Mouse (Mus musculus) heart, adult 11 months (tissue): ENCODE measurements around the gene Insc.
"Not testable (repeated sequence)": the region's sequence is repeated elsewhere in the genome, so short reads cannot be mapped to it uniquely, and the experiment has no call there.

Source experiments
- DNase-seq: peaks from one replicate; pipeline ENCODE4 v3.0.0; 2022

Insc gene

DNA sequence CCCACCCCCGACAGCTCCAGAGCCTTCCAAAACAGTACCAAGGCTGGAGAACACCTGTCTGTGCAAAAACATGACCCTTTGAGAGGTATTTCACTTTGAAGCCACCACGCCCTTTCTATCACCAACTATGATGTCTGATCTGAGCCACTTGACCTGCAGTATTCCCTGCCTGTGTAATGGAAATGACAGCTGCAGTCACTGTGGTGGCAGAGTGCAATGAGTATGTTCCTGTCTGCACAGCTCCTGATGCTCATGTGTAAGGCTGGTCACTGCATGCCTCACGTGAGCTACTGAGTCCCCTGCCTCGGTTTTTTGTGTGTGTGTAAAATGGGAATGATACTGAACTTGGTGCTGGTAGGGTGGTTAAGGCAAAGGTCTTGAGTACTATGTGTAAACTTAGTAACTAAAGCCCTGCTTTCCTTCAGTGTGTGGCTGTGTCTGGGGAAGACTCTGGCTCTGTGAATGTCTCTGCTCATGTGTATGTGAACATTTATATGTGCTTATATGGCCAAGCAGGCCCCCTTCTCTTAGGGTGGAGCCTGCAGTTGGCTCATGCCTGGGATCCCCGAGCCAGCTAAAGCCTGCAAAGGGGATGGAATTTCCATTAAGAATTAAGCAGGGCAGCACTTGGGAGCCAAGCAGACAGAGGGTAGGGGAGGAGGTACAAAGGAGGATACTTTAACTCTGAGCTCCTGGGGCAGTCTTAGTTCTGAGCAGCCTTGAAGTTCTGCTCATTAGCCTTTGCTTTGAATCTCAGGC, at the start of gene Insc:
TSS of gene Insc (plus strand) at position 673 of the 759 bp plus-strand sequence.
- peak; percentile 75 for DNase-seq

DNA sequence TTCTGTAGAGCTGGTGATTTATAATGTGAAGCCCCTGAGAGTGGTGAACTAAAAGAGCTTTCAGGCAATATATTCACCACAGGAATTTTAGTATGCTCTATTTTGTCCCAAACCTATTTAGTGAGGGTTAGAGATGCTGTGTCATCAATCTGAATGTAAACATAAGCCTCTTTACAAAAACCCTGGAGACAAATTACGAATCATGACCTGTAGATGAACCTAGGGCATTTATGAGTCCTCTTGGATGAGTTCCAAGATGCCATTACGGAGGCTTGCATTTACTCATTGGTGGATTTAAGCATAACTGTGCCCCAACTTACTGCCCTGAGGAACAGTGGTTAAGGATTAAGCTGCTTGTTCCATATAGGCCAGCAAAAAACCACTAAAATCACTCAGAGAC, 42.6 kb upstream of the Insc start:
- DNase-seq = no peak

DNA sequence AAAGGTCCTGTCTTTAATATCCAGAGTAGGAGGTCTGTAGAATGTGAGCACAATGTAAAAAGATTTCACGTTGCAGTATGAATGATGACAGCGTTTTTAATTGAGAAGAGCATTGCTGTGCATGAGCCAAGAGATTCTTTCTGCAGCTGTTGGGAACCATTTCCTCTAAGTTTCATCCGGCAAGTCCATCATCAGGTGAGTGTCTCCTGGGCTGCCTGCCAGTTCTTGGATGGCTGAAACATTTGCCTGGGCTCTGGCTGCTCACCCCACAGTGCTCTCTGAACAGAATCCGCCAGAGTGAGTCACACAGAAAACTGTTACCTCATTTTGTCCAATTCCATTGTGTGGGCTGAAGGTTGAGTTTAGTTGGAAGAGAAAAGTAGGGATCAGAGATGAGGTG, 36.8 kb upstream of the Insc start:
- DNase-seq = no peak

DNA sequence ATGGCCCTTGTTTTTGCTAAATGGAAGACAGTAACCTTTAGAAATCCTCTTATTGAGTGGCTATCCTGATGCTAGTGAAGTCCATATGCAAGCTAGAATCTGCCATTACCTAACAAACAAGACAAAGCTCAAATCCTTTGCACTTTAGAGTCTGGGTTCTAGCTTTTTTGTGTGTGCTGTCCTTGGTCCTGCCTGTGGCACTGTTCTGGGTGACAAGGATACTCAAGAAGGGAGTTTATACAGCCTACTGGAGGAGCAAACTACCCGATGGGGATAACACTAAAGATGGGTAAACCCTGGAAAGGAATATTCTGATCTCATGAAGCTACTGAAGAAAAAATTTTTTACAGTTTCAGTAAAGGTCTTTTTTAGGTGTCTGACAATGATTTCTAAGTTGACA, 36.1 kb upstream of the Insc start:
- DNase-seq = no peak

- peak; percentile 41 for DNase-seq
Observed at GRCm38 (mm10) chr7:114710419-114710818, 33.1 kb upstream of the Insc start.

DNA sequence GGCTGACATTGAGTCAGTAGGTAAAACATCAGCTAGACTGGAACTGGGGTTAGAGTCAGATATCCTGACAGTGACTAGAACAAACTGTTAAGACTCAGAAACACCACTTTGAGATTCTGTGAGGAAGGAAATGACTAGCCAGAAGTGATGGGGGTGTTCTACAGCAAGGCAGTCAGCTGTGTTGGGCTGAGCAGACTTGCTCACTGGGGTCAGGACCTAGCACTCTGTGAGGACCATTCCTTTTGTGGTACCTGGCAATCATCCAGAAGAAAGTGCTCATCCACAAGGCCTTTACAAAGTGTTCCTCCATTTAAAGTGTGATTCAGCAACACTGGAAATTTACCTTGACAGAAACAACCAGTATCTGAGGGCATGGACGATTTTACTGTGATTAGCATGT, 31.0 kb upstream of the Insc start:
- peak; percentile 33 for DNase-seq

DNA sequence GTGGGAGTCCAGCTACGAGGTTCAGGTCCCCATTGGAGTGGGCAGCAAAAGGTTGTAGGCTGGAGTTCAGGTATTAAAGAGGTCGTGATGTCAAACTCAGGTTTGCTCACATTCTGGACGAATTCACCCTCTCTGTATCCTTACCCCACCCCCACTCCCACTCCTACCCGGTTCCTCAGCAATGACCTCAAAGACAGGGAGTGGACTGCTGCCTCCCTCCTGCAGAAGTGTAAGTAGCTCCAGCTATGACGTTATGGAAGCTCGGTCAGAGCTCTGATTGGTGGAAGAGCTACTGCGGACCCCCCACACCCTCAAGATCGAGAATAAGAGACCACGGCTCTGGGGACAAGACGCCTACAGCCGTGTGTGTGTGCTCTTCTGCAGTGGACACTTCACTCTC, 25.2 kb upstream of the Insc start, which contains the start of gene Calcb:
TSS of gene Calcb (plus strand) at position 344 of the 400 bp plus-strand sequence.
- DNase-seq = peak; percentile 55

- DNase-seq = peak; percentile 89
Observed at GRCm38 (mm10) chr7:114719381-114720131, 23.9 kb upstream of the Insc start.

DNA sequence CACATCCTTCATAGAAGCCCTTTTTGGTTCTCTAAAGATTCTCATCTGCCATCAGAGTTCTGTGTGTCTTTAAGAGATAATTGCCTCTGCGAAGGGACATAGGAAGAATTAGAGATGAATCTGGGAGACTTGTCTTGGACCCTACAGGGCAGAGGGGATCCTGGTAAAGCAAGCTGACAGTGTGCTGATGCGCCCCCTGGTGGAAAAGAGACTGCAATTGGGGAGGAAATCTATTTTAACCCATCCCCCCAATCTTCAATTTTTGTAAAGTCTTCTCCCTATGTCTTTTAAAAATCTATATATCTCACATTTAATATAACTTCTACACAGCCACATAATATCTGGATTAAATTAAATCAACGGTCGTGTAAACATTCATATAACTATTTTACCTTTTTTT, 13.8 kb upstream of the Insc start:
- DNase-seq = not testable (repeated sequence)

DNA sequence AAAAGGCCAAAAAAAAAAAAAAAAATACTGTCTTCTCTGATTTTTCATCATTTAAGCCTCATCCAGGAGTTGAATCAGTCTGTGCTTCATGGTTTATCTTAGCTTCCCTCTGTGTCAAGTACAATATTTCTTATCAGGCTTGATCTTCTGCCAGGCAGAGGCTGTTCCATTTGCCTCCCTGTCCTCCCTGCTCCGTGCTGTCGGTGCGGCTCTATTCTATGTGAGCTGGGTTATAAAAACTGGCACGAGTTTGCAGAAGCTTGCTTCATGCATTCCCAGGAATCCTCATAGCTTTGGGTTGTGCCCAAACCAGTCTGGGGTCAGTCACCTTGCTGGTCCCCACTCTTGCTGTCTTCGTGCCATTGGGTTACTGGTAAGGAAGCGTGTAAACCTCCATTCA, 12.3 kb upstream of the Insc start:
- DNase-seq = peak; percentile 83

GRCm38 (mm10) chr7:114731700-114732099, 11.8 kb upstream of the Insc start:
- peak; percentile 40 for DNase-seq

DNA sequence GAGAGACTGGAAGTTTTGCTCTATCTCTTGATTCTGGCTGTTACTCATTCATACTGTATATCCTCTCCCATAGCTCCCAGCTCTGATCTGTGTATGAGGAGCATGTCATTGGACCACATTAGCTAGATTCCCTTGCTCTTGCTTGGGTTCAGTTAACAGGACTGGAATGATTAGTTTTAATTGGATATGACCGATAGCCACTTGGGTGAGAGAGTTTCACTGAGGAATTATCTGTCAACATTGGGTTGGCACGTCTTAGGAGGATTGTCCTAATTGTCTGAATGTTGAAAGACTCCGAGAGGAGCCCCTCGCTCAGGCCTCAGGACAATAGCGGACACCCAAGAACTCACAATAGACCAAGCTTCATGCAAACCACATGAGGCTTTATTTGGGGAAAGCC, 7.2 kb upstream of the Insc start:
- DNase-seq = peak; percentile 11

GRCm38 (mm10) chr7:114738166-114738565, 5.3 kb upstream of the Insc start:
- DNase-seq = peak; percentile 87

DNA sequence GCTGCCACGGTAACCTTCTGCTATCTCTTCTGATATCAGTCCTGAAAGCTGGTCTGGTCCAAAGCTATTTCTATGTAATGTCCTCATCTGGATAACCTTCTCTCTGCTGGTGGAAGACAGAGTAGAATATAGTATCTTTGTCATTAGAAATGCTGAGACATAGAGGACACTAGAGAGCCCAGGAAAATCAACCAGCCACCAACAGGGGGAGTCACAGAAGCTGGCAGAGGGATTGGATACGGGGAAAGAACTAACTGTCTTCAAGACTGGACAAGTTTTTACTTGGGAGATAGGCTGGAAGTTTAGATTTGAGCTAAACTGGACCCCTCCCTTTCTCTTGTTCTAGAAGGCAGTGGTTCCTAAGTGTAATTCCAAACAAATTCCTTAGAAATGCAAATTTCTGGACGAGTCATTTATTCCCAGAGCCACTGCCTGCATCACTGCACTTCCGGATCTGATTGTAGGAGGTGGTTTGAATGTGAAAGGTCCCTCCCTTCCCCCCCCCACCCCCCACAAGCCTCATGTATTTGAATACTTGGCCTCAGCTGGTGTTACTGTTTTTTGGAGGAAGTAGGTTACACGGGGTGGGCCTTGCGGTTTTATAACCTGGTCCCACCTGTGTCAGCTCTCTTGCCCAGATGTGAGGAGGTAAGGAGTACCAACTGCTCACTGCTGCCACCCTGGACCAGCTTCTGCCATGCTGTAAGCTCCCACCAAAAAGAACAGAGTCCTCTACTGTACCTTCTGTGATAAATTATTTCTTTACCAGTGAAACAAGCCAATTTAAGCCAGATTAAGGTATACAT, 2.9 kb upstream of the Insc start:
- peak; percentile 67 for DNase-seq

DNA sequence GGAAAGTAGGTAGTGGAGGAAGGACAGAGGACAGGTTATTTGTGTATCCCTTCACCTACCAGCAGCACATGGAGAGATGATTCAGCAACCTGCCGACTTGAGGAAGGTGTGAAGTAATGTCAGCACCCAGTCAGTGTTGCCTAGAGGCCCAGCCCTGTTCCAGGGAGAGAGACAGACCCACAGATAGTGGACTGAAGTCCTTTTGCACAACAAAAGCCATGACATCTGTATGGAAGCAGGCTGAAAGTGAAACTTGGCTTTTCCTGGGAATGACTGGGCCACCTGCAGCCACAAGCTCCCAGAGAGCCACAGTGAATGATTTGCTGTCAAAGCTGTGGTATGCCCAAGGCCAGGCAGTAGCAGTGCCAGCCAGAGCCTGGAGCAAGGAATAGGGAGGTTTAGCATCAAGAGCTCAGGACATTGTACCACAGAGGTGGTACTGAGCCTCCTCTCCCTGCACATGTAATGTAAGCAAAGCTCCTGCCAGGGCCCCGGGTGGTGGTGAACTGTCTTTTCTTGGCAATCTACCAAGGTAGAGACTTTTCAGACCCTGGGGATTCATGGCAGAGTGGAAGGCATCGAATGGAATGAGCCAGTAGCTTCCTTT, 1.2 kb downstream of the Insc start:
- peak; percentile 81 for DNase-seq

DNA sequence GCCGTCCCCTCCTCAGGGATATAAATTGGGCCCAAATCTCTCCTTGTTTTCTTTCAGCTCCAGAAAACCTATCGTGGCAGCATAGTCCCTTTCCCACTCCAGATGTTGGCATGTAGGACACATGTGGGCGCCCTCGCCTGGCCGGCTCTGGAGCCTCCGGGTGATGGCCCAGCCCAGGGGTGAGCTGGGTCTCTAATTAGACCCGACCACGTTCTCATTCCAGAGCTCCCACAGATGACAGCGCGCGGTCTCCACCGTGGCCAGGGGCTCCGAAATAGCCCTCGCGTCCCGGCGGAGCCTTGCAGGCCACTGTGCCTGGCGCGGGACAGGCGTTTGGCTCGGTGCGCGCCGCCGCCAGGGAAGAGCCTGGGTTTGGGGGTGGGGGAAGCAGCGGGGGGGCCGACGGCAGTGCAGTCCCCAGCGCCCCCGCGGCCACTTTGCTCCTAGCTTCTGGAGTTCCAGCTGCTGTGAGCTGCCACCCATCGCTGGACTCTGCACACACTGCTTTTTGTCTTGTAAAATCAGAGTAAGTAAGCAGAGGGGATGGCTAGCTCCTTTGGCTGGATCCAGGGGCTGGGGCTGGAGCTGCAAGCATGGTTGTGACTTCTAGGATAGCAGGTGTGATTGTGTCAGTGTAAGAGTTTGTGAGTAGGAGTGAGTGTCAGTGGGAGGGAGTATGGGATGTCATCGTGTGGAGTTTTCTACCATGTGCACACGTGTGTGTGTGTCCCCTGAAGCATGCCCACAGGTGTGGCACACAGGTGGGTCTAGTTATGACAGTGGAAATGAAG, 2.2 kb downstream of the Insc start:
- DNase-seq = peak; percentile 89

GRCm38 (mm10) chr7:114747596-114747995, 4.1 kb downstream of the Insc start:
- peak; percentile 80 for DNase-seq

DNA sequence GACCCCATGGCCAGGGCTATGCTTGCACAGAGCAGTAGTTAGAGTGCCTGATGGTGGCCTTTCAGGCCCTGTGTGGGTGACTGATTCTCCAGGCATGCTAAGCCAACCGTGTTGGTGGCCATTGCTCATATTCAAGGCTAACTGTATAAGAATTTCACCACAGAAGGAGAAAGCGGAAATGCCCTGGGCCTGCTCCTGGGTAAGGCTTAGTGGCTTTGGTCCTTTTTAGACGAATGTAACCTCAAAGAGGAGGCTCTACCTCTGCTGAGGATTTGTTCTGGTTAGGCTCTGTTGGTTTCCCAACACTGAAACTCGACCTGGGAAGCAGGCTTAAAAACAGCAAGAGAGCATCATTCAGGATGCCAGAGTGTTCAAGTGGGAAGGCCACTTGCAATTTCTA, 4.7 kb downstream of the Insc start:
- peak; percentile 77 for DNase-seq

- DNase-seq = peak; percentile 24
Observed at GRCm38 (mm10) chr7:114753471-114753870, 10.0 kb downstream of the Insc start.

DNA sequence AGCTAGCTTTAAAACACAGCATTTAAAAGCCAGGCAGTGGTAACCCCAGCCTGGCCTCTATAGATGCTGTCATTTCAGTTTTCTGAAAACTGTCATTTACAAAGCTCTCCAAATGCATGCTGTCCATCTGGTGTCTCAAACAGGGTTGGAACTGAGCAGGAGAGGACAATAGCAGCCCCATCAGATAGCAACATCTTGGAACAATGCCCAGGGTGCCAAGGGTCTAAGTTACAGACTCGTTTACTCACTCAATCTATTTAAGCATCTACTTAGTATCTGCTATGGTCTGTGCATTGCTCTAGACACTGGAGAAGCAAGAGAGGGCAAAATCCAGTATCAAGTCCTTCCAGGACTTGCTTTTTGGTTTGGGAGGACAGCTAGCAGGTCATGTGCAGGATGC, 10.7 kb downstream of the Insc start:
- peak; percentile 12 for DNase-seq

- no peak for DNase-seq
Observed at GRCm38 (mm10) chr7:114754626-114755025, 11.1 kb downstream of the Insc start.

DNA sequence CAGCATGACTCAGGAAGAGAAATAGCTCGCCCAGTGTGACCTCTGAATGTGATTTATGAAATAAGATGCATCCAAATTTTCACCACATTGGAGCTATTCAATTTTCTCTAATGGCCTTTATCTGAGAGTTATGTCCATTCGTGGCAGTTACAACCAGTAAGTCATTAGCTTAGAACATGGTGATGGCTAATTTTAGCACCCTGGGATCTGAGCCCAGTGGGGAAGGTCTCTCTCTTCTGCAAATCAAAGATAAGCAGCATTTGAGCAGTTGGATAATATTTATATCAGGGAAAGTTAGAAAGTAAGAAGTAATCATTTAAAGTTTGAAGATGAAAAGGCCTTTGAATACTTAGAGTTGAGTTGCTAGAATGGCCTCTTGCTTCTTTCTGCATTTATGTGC, 19.2 kb downstream of the Insc start:
- peak; percentile 58 for DNase-seq
